Mouse (Mus musculus): Measurements from ENCODE around the gene Abl2.

GRCm38 (mm10) chr1:156610257-156610656 lies 51.7 kb downstream of the Abl2 start:
- no peak for TF ChIP-seq POLR2A (IDR thresholded peaks at IDR 0.05; ENCODE audit: borderline replicate concordance, control insufficient read depth, low read depth, low read length)
- no peak for TF ChIP-seq CTCF (IDR thresholded peaks at IDR 0.05; ENCODE audit: control insufficient read depth, insufficient read depth, low read length)

All from bone marrow, adult 2 months (tissue).